Mouse (Mus musculus) heart, adult 2 months (tissue): ENCODE data around the gene Klhl18.

Experiments used
- CTCF ChIP-seq: fragments of 200-600 bp; IDR thresholded peaks from 2 replicates; pipeline ENCODE4 v1.8.1; 2022; ENCODE audit warnings: antibody characterized with exemption, mild to moderate bottlenecking, moderate library complexity
- POLR2A ChIP-seq: fragments of 200-500 bp; IDR thresholded peaks from 2 replicates; pipeline ENCODE4 v1.6.1; 2011; ENCODE audit warnings: mild to moderate bottlenecking, low read depth, low read length, control low read depth; ENCODE audit not compliant: insufficient read depth

DNA sequence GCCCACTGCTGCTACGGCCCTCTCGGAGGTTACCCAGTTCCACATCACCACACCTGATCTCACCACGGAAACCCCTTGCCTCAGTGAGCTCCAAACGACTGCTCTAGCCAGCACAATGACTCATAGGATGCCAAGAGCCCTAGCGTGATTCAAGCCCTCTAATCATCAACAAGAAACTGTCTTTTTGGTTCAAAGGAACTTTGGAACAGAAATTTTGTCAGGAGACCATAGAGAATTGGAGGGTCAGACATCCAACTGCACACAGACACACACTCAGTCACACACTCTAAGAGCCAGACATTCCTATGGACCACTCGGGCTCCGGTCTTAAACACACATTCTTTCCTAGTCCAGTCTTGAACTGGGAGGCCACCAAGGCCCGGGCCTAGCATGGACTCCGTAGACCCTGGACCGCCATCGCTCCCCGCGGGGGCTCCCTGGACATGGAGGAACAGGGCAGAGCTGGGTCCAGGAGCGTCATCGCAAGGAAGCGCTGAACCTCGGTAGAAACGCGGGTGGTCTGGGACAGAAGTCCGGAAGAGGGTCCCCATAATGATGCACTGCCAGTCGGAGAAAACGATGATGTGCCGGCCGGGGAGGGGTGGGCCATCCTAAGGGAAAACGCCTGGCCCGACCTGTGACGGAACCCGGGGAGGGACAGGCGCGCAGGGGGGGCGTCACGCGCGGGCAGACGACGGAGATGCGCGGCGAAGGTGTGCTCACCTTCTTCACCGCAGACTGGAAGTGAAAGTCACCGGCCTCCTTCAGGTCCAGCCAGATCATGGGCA, 69.0 kb downstream of the Klhl18 start:
- TF ChIP-seq CTCF: no peak
- no peak for TF ChIP-seq POLR2A
